Mouse (Mus musculus) frontal cortex, postnatal 25 days (tissue): Measurements from ENCODE around the gene Gzmf.
"Not testable (repeated sequence)": the region's sequence is repeated elsewhere in the genome, so short reads cannot be mapped to it uniquely, and the experiment has no call there.

ENCODE experiments used
- DNase-seq, 2 experiments: peaks; one replicate each; pipeline ENCODE4 v3.0.0; 2022; ENCODE audit warnings: low spot score in 2 of 2

Gene Gzmf

DNA sequence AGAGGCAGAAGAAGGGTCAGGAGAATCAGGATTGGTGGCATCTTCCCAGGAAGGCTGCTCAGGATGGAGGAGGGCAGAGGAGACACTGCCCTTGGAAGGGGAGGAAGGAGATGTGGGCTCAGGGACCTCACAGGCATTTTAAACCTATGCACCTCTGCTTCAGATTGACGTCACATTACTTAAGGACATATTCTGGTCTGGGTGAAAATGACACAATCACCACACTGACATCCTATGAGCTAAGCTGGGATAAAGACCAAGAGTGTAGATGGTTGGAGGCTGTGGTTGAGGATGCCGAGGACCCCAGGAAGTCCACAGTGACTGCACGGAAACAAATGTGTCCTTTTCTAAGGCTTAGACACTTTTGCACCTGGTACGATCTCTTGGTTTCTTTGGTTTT lies at the start of gene Gzmf:
Gzmf (minus strand) TSS at position 101 of the 400 bp plus-strand sequence.
- no peak for DNase-seq

DNA sequence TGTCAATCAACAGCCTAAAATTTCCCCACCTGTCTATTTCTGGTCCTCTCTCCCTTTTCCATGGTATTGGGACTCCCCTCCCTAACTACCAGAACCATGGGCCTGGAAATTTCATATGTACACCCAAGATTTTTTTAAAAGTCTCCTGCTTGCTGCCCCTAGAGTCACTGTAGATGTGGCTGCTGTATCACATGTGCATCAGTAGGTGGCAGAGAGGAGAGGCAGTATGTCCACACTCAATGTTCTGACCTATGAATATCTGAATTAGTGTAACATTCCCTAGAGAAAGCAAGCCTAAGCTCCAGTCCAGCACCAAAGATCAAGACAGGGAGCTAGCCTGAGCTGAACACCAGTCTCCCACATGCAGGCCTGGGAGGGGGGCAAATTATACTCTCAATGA lies 29.2 kb upstream of the Gzmf start:
- DNase-seq, result no peak

GRCm38 (mm10) chr14:56234556-56234955 lies 23.3 kb upstream of the Gzmf start, which contains the start of gene Gzmc:
Gene Gzmc (minus strand): TSS chr14:56234656.
- DNase-seq, result no peak

GRCm38 (mm10) chr14:56205613-56206012 lies 5.6 kb downstream of the Gzmf start:
- no peak for DNase-seq

GRCm38 (mm10) chr14:56205021-56205420 lies 6.2 kb downstream of the Gzmf start:
- not testable (repeated sequence) for DNase-seq

GRCm38 (mm10) chr14:56203975-56204374 lies 7.2 kb downstream of the Gzmf start:
- DNase-seq, result peak; percentile 58 to 59

DNA sequence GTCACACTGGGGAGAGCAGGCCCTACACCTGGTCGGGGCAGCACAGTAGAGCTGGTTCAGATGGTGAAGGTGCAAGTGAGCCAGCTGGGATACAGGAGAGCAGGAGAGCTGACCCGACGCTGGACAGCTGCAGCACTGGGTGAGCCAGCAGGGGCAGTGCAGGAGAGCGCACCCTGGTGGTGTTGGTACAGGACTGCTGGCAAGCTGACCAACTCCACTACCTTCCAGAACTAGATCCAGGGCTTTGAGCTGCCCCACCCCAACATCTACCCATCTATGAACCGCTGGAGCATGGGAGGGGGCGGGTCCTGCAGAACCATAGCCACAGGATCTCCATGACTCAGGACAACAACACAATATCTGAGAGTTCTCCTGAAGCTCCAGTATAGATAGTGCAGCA lies 24.3 kb downstream of the Gzmf start:
- no peak for DNase-seq

- no peak for DNase-seq
Measured at GRCm38 (mm10) chr14:56186521-56186920, 24.7 kb downstream of the Gzmf start.

DNA sequence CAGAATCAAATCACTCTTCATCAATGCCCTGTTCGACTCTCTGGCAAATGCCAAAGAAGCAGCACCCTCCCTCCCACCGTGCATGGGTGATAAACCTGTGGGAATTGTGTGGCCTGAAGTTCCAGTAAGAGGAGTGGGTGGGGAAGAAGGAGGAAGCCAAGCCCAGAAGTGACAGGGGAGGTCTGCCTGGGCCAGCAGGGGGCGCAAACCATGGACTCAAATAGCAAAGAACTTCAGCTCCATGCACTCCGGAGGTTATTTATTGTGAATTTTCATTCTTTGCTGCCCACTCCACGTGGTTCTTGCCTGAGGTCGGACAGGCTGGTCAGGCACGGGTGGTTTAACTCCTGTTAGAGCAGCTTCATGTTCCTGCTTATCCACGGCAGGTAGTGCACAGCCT lies 33.6 kb downstream of the Gzmf start:
- DNase-seq, result peak in 1 of 2 experiments; percentile 15

- DNase-seq, result no peak
Measured at GRCm38 (mm10) chr14:56174499-56174898, 36.7 kb downstream of the Gzmf start, which contains the start of gene Gzmn. Gene Gzmn (minus strand): TSS chr14:56174599.

DNA sequence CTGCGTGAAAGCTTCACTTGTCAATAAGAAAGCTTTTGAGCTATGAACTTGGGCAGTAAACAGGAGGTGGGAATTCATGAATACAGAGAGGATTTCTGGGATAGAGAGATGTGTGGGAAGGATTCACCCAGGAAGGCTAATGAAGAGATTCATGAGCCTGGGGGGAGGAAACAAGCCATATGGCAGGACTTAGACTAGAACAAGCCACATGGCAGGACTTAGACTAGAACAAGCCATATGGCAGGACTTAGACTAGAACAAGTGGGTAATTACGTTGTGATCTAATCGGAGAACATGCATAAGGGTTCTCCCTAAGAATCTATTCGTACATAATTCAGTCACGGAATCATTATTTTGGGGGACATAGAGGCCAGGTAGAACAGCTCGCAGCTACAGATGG lies 37.8 kb downstream of the Gzmf start:
- DNase-seq, result no peak

DNA sequence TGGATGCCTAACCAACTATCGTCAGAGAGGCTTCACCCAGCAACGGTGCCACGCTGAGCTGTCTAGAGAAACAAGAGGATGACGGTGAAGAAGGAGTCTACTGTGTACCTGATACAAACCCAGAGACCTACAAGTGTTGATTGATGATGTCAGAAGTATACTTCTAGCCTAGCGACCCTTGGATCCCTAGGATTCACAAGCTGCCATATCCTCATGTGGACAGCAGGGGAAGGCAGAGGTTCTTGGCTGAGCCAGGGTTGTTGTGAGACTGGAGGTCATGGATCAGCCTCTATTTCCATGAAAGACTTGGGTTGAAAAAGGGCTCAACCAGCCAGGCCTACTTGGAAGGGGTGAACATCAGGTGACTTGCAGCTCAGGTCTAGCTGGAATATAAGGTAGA lies 38.5 kb downstream of the Gzmf start:
- DNase-seq, result no peak

DNA sequence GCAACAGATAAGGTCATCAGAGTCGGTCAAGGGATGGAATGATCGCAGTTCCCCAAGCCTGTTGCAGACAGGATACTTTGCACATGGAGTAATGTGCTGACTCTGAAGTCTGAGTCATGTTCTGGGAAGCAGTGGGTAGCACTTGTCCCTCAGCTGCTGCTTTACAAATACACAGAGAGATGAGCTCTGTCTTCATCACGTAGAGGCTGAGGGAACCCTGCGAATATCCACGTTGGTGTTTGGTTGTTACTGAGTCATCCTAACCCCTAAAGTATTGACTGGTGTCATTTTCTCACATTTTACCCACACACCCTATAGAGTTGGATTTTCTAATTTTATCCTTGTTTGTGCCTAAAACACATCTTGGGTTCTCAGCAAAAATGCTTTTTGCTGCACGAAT lies 43.2 kb downstream of the Gzmf start:
- DNase-seq, result no peak

DNA sequence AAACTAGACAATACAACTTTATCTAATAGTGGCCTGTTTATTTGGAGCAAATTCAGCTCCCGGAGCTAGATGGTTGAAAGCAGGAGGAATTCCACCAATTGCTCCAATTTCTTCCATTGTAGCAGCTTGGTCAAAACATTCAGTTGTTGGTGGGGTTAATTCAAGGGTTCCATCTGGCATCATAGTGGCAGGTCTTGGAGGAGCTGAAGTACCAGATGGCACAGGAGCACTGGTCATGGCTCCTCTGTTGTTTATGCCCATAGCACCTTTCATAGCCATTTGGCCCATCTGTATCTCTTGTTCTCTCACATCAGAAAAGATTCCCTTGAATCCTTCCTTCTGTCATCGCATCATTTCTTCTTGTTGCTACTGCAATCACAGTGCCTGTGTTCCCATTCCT lies 49.1 kb downstream of the Gzmf start:
- no peak for DNase-seq

DNA sequence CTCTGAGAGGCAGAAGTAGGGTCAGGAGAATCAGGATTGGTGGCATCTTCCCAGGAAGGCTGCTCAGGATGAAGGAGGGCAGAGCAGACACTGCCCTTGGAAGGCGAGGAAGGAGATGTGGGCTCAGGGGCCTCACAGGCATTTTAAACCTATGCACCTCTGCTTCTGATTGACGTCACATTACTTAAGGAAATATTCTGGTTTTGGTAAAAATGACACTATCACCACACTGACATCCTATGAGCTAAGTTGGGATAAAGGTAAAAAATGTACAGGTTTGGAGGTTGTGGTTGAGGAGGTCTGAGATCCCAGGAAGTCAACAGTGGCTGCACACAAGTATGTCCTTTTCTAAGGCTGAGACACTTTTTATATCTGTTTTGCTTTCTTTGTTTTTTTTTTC lies 51.7 kb downstream of the Gzmf start, which contains the start of gene Gzmg:
Gzmg (minus strand) TSS at position 101 of the 400 bp plus-strand sequence.
- not testable (repeated sequence) for DNase-seq

DNA sequence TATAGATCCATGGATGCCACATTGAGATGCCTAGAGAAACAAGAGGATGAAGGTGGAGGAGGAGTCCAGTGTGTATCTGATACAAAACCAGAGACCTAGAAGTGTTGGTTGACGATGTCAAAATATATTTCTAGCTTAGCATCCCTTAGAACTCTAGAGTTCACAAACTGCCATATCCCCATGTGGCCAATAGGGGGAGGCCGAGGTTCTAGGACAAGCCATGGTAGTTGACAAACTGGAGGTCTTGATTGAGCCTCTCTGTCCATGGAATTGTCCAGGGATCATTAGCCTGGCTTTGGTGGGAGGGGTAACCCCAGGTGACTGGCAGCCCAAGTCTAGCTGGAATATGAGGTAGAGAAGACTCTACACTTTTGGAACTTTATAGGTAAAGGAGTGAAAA lies 55.9 kb downstream of the Gzmf start:
- DNase-seq, result no peak
